Mouse (Mus musculus) myocyte (in vitro differentiated cells): ENCODE measurements around the gene Slc6a20a.

Experiments used
- CEBPB ChIP-seq: IDR thresholded peaks from 2 replicates; pipeline ENCODE4 v1.6.1; 2011; ENCODE audit warnings: mild to moderate bottlenecking, moderate library complexity; ENCODE audit not compliant: poor library complexity, insufficient read depth, severe bottlenecking
- E2F4 ChIP-seq: IDR thresholded peaks from one replicate; pipeline ENCODE4 v1.6.1; 2011; ENCODE audit warnings: mild to moderate bottlenecking, control low read depth, moderate library complexity; ENCODE audit not compliant: insufficient read depth
- MAX ChIP-seq: IDR thresholded peaks from one replicate; pipeline ENCODE4 v1.6.1; 2011; ENCODE audit warnings: low read depth, mild to moderate bottlenecking, control low read depth
- MYOD1 ChIP-seq, 3 experiments: IDR thresholded peaks; one replicate each; pipeline ENCODE4 v1.6.1; 2011; ENCODE audit warnings: control low read depth in 2 of 3, low read depth in 2 of 3, mild to moderate bottlenecking in 2 of 3, moderate library complexity in 1 of 3; ENCODE audit not compliant: insufficient read length in 2 of 3, control insufficient read depth in 1 of 3
- MYOG ChIP-seq, 3 experiments: IDR thresholded peaks; one replicate each; pipeline ENCODE4 v1.6.1; 2011; ENCODE audit warnings: control low read depth in 2 of 3, low read depth in 2 of 3, mild to moderate bottlenecking in 2 of 3; ENCODE audit not compliant: insufficient read length in 2 of 3, control insufficient read depth in 1 of 3, insufficient read depth in 1 of 3
- POLR2A ChIP-seq: IDR thresholded peaks from one replicate; pipeline ENCODE4 v1.6.1; 2011; ENCODE audit warnings: low read depth, mild to moderate bottlenecking, control low read depth, moderate library complexity; ENCODE audit not compliant: insufficient read length
- POLR2AphosphoS2 ChIP-seq: IDR thresholded peaks from one replicate; pipeline ENCODE4 v1.6.1; 2011; ENCODE audit warnings: low read depth, control low read depth; ENCODE audit not compliant: insufficient read length
- REST ChIP-seq: IDR thresholded peaks from one replicate; pipeline ENCODE4 v1.6.1; 2011; ENCODE audit warnings: mild to moderate bottlenecking, control low read depth, moderate library complexity; ENCODE audit not compliant: insufficient read depth, insufficient read length
- SRF ChIP-seq: IDR thresholded peaks from one replicate; pipeline ENCODE4 v1.6.1; 2011; ENCODE audit warnings: low read depth; ENCODE audit not compliant: control insufficient read depth, insufficient read length
- TCF12 ChIP-seq: IDR thresholded peaks from one replicate; pipeline ENCODE4 v1.6.1; 2011; ENCODE audit warnings: mild to moderate bottlenecking, control low read depth; ENCODE audit not compliant: poor library complexity, insufficient read depth, severe bottlenecking
- TCF3 ChIP-seq: IDR thresholded peaks from one replicate; pipeline ENCODE4 v1.6.1; 2011; ENCODE audit warnings: low read depth, control low read depth; ENCODE audit not compliant: insufficient read length
- USF1 ChIP-seq: IDR thresholded peaks from one replicate; pipeline ENCODE4 v1.6.1; 2011; ENCODE audit warnings: low read depth, mild to moderate bottlenecking, control low read depth, moderate library complexity

- TF ChIP-seq SRF (no peak), E2F4 (no peak), USF1 (no peak), TCF12 (no peak), MYOD1 (IDR thresholded peaks at IDR 0.05; ENCODE audit: control insufficient read depth in 1 of 3, insufficient read length in 2 of 3, low read depth in 2 of 3) (no peak), POLR2A (no peak), CEBPB (no peak), POLR2AphosphoS2 (no peak), REST (no peak), MAX (no peak), MYOG (IDR thresholded peaks at IDR 0.05; ENCODE audit: control insufficient read depth in 1 of 3, insufficient read depth in 1 of 3, insufficient read length in 2 of 3, low read depth in 2 of 3) (no peak), TCF3 (no peak)
Observed at GRCm38 (mm10) chr9:123595194-123595593, 83.5 kb downstream of the Slc6a20a start.
